Mouse (Mus musculus) adrenal gland, postnatal 10 days (tissue): ENCODE data around the gene Sectm1a. TPM values are rescaled to one million over a fixed set of nuclear protein-coding genes. Genes with fewer than 3 reads are reported as not detected.
"Not testable (repeated sequence)": the region's sequence is repeated elsewhere in the genome, so short reads cannot be mapped to it uniquely, and the experiment has no call there.

Experiments
- DNase-seq: peaks from one replicate; pipeline ENCODE4 v3.0.0; 2021; ENCODE audit warnings: mixed read lengths
- total RNA-seq, 2 experiments: library from RNA; stranded (reverse); gene quantifications; 2 replicates each; pipeline ENCODE4 v1.2.3; 2021

Gene Sectm1a
- total RNA-seq, 2 experiments from 2014 or later, result 0.24 to 0.42 TPM

DNA sequence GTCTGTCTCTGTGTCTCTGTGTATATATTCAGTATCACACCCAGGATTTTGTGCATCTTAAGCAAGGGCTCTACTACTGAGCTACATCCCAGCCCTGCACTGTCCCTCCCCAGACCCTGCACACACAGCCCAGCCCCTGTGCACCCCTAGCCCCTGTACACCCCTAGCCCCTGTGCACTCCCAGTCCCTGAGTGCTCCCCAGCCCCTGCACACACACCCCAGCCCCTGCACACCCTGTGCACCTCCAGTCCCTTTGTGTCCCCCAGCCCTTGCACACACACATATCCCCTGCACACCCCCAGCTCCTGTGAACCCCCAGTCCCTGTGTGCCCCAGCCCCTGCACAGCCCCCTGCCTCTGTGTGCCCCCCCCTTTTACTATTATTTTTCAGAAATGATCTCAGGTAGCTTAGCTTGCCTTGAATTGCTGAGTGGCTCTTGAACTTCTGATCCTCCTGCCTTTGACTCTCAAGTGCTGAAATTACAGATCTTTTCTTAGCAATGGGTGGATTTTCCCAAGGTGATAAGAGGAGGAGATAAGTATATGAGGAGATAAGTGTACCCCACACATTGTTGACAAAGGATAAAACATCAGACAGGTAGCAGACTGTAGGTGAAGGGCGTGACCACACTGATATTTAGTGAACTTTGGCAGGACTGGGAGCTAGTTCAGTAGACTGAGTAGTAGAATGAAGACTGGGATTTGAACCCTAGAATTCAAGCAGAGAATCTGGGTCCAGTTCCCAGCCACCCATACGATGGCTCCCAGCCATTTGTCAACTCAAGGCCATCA, 8.9 kb upstream of the Sectm1a start:
- DNase-seq, result no peak

DNA sequence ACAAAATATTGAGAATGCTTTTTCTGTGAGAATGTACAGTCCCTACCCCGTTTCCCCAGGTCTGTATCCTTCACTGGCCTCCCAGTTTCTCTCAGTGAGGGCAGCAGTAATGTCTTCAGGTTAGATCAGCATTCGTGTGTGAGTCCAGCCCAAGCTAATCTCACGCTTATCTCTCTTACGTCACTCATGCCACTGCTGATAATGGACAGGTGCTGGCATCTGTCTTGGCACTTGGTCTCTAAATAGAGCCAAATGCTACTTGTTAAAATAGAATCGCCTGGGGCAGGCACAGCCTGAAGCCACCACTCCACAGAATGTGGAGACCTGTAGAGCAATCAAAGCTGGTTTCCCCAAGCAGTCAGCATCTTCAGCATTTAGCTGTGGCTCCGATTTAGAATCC, 8.0 kb upstream of the Sectm1a start:
- no peak for DNase-seq

GRCm38 (mm10) chr11:121086296-121086695, 5.3 kb upstream of the Sectm1a start:
- DNase-seq, result no peak

- no peak for DNase-seq
Observed at GRCm38 (mm10) chr11:121085181-121085580, 4.2 kb upstream of the Sectm1a start.

GRCm38 (mm10) chr11:121082857-121083500, 2.0 kb upstream of the Sectm1a start:
- DNase-seq, result no peak

GRCm38 (mm10) chr11:121082250-121082649, 1.2 kb upstream of the Sectm1a start:
- DNase-seq, result no peak

- no peak for DNase-seq
Observed at GRCm38 (mm10) chr11:121080330-121080729, 690 bp downstream of the Sectm1a start.

DNA sequence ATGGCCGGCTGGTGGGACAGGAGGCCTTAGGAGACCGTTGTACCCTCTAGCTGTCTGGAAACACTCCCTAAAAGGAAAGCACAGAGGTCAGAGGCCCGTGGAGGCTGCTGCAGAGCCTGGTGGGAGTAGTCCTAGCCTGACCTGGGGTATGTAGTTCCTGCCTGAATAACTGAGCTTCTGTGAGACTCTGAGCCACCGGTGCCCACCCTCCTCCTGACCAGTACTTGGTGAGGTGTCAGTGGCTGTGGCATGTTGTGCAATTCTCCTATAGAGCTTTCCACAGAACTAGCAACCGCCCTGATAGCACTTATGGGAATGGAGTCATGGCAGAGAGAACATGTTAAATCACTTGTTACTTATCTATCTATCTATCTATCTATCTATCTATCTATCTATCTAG, 5.4 kb downstream of the Sectm1a start:
- no peak for DNase-seq

DNA sequence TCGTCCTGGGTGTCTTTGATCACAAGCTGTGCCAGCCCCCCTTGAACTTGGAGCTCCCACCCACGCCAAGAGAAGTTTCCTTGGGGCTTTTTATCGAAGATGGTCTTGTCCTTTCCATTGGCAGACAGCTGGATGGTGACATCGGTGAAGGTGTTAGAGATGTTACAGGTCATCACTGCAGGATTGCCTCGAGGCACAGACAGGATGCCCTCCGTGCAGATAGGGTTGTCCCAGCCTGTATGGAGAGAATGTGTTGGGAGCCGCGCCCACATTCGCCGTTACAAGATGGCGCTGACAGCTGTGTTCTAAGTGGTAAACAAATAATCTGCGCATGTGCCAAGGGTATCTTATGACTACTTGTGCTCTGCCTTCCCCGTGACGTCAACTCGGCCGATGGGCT, 11.4 kb downstream of the Sectm1a start:
- DNase-seq, result not testable (repeated sequence)

GRCm38 (mm10) chr11:121067895-121068294, 13.1 kb downstream of the Sectm1a start:
- no peak for DNase-seq

GRCm38 (mm10) chr11:121064197-121064596, 16.8 kb downstream of the Sectm1a start:
- peak; percentile 36 for DNase-seq

GRCm38 (mm10) chr11:121063379-121063778, 17.6 kb downstream of the Sectm1a start, which contains the start of gene Sectm1b:
TSS of gene Sectm1b (minus strand) at chr11:121063569.
- no peak for DNase-seq

DNA sequence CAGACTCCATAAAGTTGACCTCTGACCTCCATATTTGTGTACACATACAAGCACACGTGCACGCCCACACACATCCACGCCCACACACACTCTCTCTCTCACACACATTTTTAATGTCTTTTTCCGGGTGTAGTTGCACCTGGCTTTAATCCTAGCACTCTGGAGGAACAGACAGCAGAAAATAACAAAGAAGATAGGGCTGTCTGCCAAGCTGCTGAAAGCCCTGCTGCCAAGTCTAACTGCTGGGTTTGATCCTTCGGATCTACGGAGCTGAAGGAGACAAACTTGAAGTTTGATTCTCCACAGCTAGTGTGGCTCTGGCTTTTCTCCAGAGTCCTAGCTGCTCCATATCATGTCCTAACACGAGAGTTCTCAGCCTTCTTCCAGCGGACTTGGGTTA, 19.4 kb downstream of the Sectm1a start:
- DNase-seq, result no peak

DNA sequence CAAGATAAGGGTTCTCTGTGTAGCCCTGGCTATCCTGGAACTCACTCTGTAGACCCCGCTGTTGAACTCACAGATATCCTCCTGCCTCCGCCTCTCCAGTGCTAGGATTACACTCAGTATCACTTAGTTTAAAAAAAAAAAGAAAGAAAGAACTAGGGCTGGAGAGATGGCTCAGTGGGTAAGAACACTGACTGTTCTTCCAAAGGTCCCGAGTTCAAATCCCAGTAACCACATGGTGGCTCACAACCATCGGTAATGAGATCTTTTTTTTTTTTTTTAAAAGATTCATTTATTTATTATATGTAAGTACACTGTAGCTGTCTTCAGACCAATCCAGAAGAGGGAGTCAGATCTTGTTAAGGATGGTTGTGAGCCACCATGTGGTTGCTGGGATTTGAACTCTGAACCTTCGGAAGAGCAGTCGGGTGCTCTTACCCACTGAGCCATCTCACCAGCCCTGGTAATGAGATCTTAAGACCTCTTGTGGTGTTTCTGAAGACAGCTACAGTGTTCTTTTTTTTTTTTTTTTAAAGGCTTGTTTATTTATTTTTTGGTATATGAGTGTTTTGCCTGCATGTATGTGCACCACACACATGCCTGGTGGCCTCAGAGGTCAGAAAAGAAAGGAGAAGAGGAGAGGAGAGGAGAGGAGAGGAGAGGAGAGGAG, 20.5 kb downstream of the Sectm1a start:
- DNase-seq, result not testable (repeated sequence)

- no peak for DNase-seq
Observed at GRCm38 (mm10) chr11:121059471-121059870, 21.5 kb downstream of the Sectm1a start.

- DNase-seq, result peak; percentile 46
Observed at GRCm38 (mm10) chr11:121058956-121059355, 22.1 kb downstream of the Sectm1a start.

- DNase-seq, result no peak
Observed at GRCm38 (mm10) chr11:121058122-121058521, 22.9 kb downstream of the Sectm1a start.

- no peak for DNase-seq
Observed at GRCm38 (mm10) chr11:121056536-121057236, 24.3 kb downstream of the Sectm1a start.

GRCm38 (mm10) chr11:121053536-121053935, 27.5 kb downstream of the Sectm1a start:
- DNase-seq, result peak; percentile 88

DNA sequence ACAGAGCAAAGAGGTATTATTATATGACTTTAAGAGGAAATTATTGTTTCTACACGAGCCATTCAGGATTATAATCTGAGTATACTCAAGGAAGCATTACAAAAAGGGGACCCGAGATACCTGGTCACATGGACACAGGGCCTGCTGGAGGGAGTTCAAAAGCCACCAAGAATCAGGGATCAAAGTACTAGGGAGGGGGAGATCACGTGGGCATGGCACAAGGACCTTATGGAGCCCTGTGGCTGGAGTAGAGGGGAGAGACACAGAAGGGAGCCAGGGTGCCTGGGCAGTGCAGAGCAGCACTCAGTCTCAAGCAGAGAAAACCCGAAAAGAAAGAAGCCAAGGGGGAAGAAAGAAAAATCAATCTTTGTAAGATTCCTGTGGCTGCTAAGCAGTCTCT, 28.6 kb downstream of the Sectm1a start:
- DNase-seq, result no peak

GRCm38 (mm10) chr11:121051793-121052192, 29.2 kb downstream of the Sectm1a start:
- no peak for DNase-seq

GRCm38 (mm10) chr11:121049840-121050239, 31.2 kb downstream of the Sectm1a start:
- no peak for DNase-seq
